Mouse (Mus musculus): ENCODE measurements around the gene Ppan. TPM values are rescaled to one million over a fixed set of nuclear protein-coding genes. Genes with fewer than 3 reads are reported as not detected.

The Ppan gene
- polyA plus RNA-seq (2014; fragmentation: Illumina TruSeq; extraction: RNeasy Lipid Tissue Mini Kit (QIAGEN cat#74804); ENCODE audit: low replicate concordance), result 0.48 TPM

DNA sequence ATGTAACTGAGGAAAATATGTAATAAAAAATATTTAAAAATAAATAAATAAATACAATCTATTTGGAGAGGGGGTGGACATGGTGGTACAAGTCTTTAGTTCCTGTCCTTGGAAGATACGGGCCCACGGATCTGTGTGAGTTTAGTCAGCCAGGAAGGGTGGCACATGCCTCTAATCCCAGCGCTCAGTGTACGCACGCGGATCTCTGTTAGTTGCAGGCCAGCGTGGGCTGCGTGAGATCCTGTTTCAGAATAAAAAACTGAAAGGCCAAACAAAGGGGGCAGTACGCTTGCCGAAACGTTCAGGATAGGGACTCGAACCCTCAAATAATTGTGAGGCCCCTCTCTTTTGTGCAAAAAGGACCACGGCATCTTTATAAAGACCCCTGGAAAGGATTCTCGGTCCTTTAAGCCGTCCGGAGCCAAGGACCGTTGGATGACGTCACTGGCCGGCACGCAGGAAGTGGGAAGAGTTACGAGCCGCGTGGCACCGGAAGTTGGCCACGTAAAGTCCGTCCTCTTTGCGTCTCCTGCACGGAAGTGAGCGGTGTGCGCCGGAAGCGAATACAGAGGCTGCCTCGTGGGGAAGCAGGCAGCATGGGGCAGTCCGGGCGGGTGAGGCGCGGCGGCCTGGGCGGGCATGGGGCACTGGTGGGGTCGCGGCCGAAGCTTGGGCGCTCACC, at the start of gene Ppan:
TSS of gene Ppan (plus strand) at position 472 of the 682 bp plus-strand sequence.

DNA sequence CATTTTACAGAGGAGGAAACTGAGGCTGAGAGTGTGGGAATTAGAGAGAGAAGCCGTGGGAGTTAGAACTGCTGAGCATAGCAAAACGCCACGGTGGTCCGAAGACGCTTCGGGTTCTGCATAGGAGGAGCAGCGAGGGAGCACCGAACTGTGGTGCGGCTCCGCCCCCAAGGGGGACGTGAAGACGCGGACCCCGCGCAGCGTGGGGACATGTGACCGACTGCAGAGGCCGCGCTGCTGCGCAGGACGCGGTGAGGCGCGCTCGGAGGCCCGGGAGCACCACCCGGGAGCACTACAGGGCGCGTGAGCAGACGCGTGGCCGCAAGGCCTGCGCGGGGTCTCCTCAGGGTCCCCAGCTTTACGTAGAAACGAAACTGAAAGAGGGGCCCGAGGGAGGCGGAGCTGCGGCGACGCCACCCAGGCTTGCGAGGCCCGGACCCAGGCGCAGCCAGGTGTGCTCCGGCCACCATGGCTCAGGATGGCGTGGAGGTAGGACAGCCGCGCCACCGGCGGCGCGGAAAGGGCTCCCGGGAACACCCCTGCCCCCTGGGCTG, 19.4 kb upstream of the Ppan start, which contains the start of gene A230050P20Rik:
TSS of gene A230050P20Rik (plus strand) at position 195 of the 554 bp plus-strand sequence.

DNA sequence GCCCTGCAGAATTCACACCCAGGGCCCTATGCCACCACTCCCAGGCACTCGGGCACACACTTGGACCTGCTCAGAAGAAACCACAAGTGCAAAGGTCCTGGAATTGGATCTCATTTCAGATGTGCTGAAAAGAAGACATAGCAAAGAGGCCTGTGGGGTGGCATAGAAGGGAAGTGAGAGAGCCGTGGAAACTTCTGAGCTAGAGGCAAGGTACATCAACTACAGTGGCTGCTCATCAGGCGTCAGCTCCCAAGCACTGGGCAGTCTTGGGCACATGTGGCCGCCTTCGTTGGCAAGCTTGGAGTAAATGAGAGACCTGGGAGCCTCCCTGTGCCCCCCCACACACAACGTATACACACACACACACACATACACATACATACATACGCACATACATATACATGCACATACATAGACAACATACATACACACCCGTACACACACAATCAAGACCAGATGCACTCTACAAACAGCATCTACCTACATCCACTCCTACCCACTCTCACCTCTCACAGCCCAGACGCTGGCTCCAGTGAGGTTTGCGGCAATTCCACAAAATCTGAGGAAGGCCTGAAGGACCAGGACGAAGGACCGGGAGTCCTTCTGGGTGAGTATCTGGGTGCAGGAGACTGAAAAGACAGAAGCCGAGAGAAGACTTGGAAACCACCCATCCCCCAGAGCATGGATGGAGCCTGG, 8.7 kb upstream of the Ppan start, which contains the start of gene Angptl6:
TSS of gene Angptl6 (minus strand) at position 631 of the 696 bp plus-strand sequence.

DNA sequence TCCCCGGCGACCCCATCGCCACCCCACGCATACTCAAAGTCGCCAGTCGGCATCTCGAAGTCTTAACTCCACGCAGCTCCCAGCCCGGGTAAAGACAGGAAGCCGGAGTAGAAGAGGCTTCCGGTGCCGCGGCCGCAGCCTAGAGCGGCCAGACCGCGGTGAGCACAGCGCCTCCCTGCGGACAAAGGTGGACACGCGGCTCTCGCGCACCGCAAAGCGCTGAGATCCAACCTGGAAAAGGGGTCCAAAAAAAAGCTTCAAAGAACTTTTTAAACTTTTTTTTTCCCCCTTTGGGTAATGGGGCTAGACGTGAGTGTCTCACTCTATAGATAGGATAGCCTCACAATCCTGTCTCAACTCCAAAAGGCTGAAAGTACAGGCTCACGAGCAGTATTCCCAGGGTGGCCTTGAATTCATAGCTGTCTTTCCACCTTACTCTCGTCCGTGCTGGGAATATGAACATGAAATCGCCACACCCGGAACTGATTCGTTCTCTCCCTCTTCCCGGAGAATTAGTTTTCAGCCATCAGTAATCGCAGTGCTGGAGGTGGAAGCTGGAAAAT, 10.6 kb downstream of the Ppan start, which contains the start of gene Eif3g:
TSS of gene Eif3g (minus strand) at position 113 of the 563 bp plus-strand sequence.

Other genes starting within 250 kb of the Ppan start
- 22.8 TPM for gene Ubl5, start 245.3 kb upstream of the Ppan start, polyA plus RNA-seq (2014; fragmentation: Illumina TruSeq; extraction: RNeasy Lipid Tissue Mini Kit (QIAGEN cat#74804); ENCODE audit: low replicate concordance)
- 5.1 TPM for gene Fbxl12, start 243.4 kb upstream of the Ppan start, polyA plus RNA-seq (2014; fragmentation: Illumina TruSeq; extraction: RNeasy Lipid Tissue Mini Kit (QIAGEN cat#74804); ENCODE audit: low replicate concordance)
- gene Pin1, start 236.1 kb upstream of the Ppan start, polyA plus RNA-seq (2014; fragmentation: Illumina TruSeq; extraction: RNeasy Lipid Tissue Mini Kit (QIAGEN cat#74804); ENCODE audit: low replicate concordance), result 0.52 TPM
- gene Olfm2, start 141.8 kb upstream of the Ppan start, polyA plus RNA-seq (2014; fragmentation: Illumina TruSeq; extraction: RNeasy Lipid Tissue Mini Kit (QIAGEN cat#74804); ENCODE audit: low replicate concordance), result 0.52 TPM
- gene Col5a3, start 73.1 kb upstream of the Ppan start, polyA plus RNA-seq (2014; fragmentation: Illumina TruSeq; extraction: RNeasy Lipid Tissue Mini Kit (QIAGEN cat#74804); ENCODE audit: low replicate concordance), result 0.15 TPM
- gene Rdh8, start 69.7 kb upstream of the Ppan start, polyA plus RNA-seq (2014; fragmentation: Illumina TruSeq; extraction: RNeasy Lipid Tissue Mini Kit (QIAGEN cat#74804); ENCODE audit: low replicate concordance), result not detected
- gene A230050P20Rik, start 19.5 kb upstream of the Ppan start, polyA plus RNA-seq (2014; fragmentation: Illumina TruSeq; extraction: RNeasy Lipid Tissue Mini Kit (QIAGEN cat#74804); ENCODE audit: low replicate concordance), result 3.6 TPM
- not detected for gene Angptl6, start 8.4 kb upstream of the Ppan start, polyA plus RNA-seq (2014; fragmentation: Illumina TruSeq; extraction: RNeasy Lipid Tissue Mini Kit (QIAGEN cat#74804); ENCODE audit: low replicate concordance)
- 8.9 TPM for gene Eif3g, start 10.4 kb downstream of the Ppan start, polyA plus RNA-seq (2014; fragmentation: Illumina TruSeq; extraction: RNeasy Lipid Tissue Mini Kit (QIAGEN cat#74804); ENCODE audit: low replicate concordance)
- gene Dnmt1, start 71.7 kb downstream of the Ppan start, polyA plus RNA-seq (2014; fragmentation: Illumina TruSeq; extraction: RNeasy Lipid Tissue Mini Kit (QIAGEN cat#74804); ENCODE audit: low replicate concordance), result 5.3 TPM
- 0.07 TPM for gene S1pr2, start 88.6 kb downstream of the Ppan start, polyA plus RNA-seq (2014; fragmentation: Illumina TruSeq; extraction: RNeasy Lipid Tissue Mini Kit (QIAGEN cat#74804); ENCODE audit: low replicate concordance)
- 1.6 TPM for gene Mrpl4, start 114.6 kb downstream of the Ppan start, polyA plus RNA-seq (2014; fragmentation: Illumina TruSeq; extraction: RNeasy Lipid Tissue Mini Kit (QIAGEN cat#74804); ENCODE audit: low replicate concordance)
- 2.1 TPM for gene Icam1, start 127.8 kb downstream of the Ppan start, polyA plus RNA-seq (2014; fragmentation: Illumina TruSeq; extraction: RNeasy Lipid Tissue Mini Kit (QIAGEN cat#74804); ENCODE audit: low replicate concordance)
- not detected for gene Icam4, start 141.2 kb downstream of the Ppan start, polyA plus RNA-seq (2014; fragmentation: Illumina TruSeq; extraction: RNeasy Lipid Tissue Mini Kit (QIAGEN cat#74804); ENCODE audit: low replicate concordance)
- not detected for gene Icam5, start 143.9 kb downstream of the Ppan start, polyA plus RNA-seq (2014; fragmentation: Illumina TruSeq; extraction: RNeasy Lipid Tissue Mini Kit (QIAGEN cat#74804); ENCODE audit: low replicate concordance)
- not detected for gene Zglp1, start 178.9 kb downstream of the Ppan start, polyA plus RNA-seq (2014; fragmentation: Illumina TruSeq; extraction: RNeasy Lipid Tissue Mini Kit (QIAGEN cat#74804); ENCODE audit: low replicate concordance)
- 0.22 TPM for gene Gm49373, start 184.9 kb downstream of the Ppan start, polyA plus RNA-seq (2014; fragmentation: Illumina TruSeq; extraction: RNeasy Lipid Tissue Mini Kit (QIAGEN cat#74804); ENCODE audit: low replicate concordance)
- gene Fdx1l, start 185.4 kb downstream of the Ppan start, polyA plus RNA-seq (2014; fragmentation: Illumina TruSeq; extraction: RNeasy Lipid Tissue Mini Kit (QIAGEN cat#74804); ENCODE audit: low replicate concordance), result not detected
- 1.3 TPM for gene Gm38431, start 203.8 kb downstream of the Ppan start, polyA plus RNA-seq (2014; fragmentation: Illumina TruSeq; extraction: RNeasy Lipid Tissue Mini Kit (QIAGEN cat#74804); ENCODE audit: low replicate concordance)
- 10.2 TPM for gene Raver1, start 203.8 kb downstream of the Ppan start, polyA plus RNA-seq (2014; fragmentation: Illumina TruSeq; extraction: RNeasy Lipid Tissue Mini Kit (QIAGEN cat#74804); ENCODE audit: low replicate concordance)
- gene Tyk2, start 243.1 kb downstream of the Ppan start, polyA plus RNA-seq (2014; fragmentation: Illumina TruSeq; extraction: RNeasy Lipid Tissue Mini Kit (QIAGEN cat#74804); ENCODE audit: low replicate concordance), result 2.3 TPM